Mouse (Mus musculus) urinary bladder, postnatal 10 days (tissue): ENCODE measurements around the gene Numbl.
"Not testable (repeated sequence)": the region's sequence is repeated elsewhere in the genome, so short reads cannot be mapped to it uniquely, and the experiment has no call there.

Experiments used
- DNase-seq: peaks from one replicate; pipeline ENCODE4 v3.0.0; 2022; ENCODE audit warnings: low spot score

Gene Numbl

GRCm38 (mm10) chr7:27258205-27258899, at the start of gene Numbl:
Numbl (plus strand) TSS chr7:27258433.
- DNase-seq, result peak; percentile 81

GRCm38 (mm10) chr7:27212626-27213025, 45.6 kb upstream of the Numbl start:
- no peak for DNase-seq

GRCm38 (mm10) chr7:27218586-27218985, 39.6 kb upstream of the Numbl start:
- no peak for DNase-seq

DNA sequence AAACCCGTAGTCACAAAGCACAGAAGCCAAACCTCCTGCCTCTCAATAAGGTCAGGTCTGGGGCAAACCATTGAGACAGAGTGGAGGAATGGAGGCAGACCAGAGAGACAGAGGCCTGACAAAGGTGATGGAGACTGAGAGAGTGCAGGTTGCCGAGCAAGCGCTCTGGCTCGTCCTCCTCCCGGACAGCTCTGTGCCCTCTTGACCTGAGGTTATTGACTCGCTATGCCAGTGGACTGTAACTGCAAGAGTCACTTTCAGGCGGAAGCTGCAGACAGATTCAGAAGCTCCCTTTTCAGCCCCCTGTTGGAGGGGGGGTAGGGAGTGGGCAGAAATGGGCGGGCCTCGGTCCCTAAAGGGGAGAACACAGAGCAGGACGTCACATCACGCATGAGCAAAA, 38.3 kb upstream of the Numbl start:
- DNase-seq, result no peak

- DNase-seq, result no peak
Observed at GRCm38 (mm10) chr7:27221939-27222338, 36.3 kb upstream of the Numbl start.

- DNase-seq, result no peak
Observed at GRCm38 (mm10) chr7:27222538-27222937, 35.7 kb upstream of the Numbl start.

DNA sequence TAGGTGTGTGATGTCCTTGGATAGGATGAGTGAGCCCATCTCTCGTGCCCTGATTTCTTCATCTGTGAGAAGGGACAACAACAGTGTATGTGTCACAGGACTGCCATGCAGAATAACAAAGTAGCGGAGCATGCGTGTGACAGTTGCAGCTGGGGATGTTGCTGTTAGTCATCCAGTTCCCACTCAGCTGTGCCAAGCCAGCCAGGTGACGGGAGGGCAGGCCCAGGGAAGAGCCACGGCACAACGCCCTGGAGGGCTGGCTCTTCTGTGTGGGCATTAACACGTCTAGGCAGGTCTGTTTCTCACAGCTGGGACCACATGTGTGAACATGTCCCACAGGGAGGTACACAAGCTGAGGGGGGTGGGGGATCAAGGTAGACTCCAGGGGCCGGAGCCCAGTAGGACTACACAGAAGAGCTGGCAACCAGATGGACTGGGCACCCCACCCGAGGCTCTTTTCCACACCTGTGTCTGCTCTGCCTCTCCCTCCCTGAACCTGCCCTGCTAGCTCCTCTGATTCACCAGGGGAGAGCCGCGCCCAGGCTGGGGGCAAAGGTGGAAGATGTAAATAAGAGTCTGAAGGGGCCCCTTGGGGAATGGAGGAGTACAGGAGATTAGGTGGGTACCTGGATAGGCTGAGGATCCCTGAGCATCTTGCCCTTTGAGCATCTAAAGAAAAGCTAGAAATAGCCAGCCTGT, 33.2 kb upstream of the Numbl start:
- no peak for DNase-seq

DNA sequence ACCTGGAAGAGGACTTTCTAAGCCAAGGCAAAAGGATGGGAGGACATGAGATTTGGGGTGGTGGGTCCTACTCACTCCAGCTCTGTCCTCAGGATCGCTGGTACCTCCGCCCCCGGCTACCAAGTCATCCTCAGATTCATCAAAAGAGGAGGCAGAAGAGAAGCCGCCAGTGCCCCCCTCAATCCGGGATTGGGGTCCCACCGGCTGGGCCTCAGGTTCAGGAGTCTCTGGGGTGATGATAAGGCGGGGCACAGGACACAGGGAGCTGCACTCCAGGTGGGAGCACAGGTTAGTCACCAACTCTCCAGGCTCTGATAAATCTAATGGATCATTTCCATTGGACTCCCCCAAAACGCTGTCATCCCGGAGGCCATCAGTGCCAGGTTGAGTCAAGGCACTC, 31.0 kb upstream of the Numbl start:
- DNase-seq, result no peak

- no peak for DNase-seq
Observed at GRCm38 (mm10) chr7:27227676-27228075, 30.6 kb upstream of the Numbl start.

DNA sequence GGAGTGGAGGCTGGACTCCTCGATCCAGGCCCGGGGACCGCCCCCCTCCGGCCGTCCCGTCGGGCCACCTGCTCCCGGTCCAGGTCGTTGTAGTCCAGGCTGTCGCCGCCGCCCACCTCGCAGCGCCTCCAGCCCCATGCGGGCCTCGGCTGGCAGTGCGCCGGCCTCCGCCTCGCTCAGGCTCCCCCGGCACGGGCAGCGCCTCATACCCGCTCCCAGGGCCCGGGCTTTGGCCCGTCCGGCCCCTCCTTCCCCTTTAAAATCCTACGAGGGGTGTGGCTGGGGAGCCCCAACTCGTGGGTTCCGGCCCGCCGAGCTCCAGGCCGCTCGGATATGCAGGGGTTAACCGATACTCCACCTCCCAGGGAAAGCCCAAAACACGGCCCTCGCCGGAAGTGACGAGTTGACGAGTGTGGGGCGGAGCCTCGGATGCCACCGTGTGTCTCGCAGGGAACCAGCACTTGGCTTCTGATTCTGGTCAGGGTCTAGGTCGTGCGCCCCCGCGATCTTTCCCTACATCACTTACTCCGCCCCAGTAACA, 29.9 kb upstream of the Numbl start, which contains the start of gene Itpkc:
Gene Itpkc (minus strand): TSS at position 381 of the 541 bp plus-strand sequence.
- peak; percentile 74 for DNase-seq

DNA sequence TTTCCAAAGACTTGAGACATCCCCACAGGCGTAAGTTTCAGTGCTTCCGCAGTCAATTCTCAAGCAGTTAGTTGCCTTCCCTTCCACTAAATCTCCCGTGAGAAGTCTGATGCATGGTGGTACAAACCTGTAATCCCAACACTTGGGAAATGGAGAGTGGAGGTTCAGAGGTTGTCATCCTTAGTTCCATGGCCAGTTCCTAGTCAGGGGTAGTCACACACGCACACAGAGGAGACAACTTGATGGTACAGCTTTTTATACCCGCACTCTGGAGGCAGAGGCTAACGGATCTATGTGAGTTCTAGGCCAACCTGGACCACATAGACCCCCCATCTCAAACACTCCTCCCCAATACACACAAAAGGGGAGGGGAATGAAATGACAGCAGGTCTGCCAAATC, 29.4 kb upstream of the Numbl start:
- no peak for DNase-seq

GRCm38 (mm10) chr7:27230781-27231180, 27.5 kb upstream of the Numbl start:
- no peak for DNase-seq

DNA sequence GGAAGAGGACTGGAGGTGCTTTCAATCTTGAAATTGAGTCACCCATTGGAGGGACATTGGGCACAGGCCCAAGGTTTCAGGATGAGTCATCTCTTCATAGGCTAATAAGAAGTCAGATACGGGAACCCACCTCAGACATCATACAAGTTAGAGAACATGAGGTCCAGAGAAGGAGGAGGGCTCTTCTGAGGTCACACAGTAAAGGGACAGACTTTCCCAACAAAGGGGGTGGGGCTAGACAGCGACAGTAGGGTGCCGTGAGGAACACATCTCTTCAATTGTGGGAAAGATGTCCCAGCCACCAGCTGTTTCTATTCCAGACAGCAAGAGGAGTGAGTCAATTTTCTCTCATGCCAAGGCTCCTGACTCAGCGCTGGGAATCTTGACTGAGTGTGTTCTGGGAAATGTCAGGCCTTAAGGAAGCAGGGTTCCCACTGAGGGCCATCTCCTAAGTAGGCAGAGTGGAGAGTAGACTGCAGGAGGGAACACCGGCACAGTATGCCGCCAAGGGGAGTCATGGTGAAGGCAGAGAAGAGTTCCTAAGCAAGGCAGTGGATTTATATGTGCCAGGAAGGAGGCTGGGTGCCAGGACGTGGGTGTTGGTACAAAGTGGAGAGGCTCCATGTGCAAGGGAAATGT, 26.4 kb upstream of the Numbl start:
- DNase-seq, result no peak

DNA sequence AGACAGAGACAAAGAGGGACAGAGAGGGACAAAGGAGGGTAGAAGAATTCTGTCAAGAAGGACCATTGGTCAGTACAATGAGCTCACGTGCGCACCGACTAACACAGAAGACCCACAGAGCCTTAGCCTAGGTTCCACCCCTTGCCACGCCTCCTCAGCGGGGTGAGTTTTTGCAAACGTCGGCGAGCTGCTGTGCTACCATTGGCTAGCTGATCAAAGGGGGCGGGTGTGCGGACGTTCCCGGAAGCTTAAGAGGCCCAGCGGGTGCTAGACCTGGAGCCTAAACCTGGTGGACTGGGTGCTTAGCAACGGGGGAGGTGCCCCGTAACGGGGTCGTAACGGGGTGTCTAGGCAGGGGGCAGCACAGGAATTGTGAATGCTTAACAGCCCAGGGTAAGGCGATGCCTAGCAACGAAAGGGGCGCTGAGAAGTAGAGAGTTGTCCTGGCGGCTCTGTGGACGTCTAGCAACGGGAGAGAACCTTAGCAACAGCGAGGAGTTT, 25.4 kb upstream of the Numbl start, which contains the start of gene Coq8b:
Gene Coq8b (plus strand): TSS at position 243 of the 501 bp plus-strand sequence.
- peak; percentile 49 for DNase-seq

GRCm38 (mm10) chr7:27233300-27233699, 24.9 kb upstream of the Numbl start:
- DNase-seq, result no peak

DNA sequence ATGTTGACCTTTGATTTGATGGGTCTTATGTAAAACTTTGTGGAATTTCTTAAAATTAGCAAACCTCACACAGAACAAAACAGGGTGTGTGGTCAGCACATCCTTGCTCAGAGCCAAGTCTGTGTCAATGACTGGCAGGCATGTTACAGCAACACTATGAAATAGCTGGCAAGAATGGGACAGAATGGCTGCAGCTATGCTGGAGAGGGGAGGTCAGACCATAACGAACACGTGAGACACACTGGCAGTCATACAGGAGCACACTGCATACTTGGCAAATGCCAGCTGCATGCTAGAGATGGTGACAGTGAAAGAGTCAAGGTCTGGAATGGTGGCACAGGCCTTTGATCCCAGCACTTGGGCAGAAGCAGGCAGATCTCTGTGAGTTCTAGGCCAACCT, 22.5 kb upstream of the Numbl start:
- DNase-seq, result no peak

GRCm38 (mm10) chr7:27237527-27237926, 20.7 kb upstream of the Numbl start:
- no peak for DNase-seq

- no peak for DNase-seq
Observed at GRCm38 (mm10) chr7:27238568-27238967, 19.7 kb upstream of the Numbl start.

DNA sequence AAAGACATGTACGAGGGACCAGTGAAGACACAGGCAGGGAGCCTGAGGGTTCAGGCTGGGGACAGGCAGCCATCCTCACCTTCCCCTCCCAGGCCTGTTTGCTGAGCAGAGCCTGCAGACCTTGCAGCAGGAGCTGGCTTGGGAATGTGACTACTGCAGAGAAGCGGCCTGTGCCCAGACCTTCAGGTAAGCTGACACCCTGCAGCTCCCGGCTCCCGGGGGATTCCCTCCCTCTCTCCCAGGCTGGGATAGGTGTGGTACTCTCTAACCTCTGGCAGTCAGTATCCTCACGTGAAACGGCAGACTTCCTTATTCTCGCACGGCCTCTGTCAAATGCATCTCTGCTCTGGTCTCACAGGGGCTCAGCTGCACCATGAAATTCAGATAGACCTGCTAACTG, 15.0 kb upstream of the Numbl start:
- no peak for DNase-seq

DNA sequence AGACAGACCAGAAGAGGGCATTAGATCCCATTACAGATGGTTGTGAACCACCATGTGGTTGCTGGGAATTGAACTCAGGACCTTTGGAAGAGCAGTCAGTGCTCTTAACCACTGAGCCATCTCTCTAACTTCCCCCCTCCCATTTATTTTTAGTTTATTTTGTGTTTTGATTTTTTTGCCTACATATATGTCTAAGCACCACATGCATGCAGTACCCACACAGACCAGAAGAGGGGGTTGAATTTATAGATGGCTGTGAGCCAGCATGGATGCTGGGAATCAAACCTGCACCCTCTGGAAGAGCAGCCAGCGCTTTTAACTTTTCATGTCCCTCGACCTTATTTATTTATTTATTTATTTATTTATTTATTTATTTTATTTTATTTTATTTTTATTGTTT, 14.1 kb upstream of the Numbl start:
- not testable (repeated sequence) for DNase-seq

- DNase-seq, result no peak
Observed at GRCm38 (mm10) chr7:27249146-27249545, 9.1 kb upstream of the Numbl start.

- no peak for DNase-seq
Observed at GRCm38 (mm10) chr7:27249928-27250327, 8.3 kb upstream of the Numbl start.

DNA sequence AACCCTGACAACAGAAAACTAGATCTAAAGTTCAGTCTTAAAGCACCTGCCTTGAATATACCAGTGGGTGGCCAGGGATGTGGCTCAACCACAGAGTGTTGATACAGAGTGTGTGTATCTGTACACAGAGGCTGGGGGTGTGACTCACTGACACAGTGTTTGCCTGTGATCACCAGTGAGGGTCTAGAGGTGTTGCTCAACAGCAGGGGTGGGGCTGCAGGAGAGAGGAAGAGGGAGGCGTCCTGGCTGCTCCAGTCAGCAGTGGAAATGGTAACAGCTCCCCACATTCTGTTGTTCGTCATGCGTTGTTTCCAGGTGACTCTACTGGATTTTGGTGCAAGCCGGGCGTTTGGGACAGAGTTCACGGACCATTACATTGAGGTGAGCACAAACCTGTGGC, 6.3 kb upstream of the Numbl start:
- no peak for DNase-seq
